In the genomic region with DNA sequence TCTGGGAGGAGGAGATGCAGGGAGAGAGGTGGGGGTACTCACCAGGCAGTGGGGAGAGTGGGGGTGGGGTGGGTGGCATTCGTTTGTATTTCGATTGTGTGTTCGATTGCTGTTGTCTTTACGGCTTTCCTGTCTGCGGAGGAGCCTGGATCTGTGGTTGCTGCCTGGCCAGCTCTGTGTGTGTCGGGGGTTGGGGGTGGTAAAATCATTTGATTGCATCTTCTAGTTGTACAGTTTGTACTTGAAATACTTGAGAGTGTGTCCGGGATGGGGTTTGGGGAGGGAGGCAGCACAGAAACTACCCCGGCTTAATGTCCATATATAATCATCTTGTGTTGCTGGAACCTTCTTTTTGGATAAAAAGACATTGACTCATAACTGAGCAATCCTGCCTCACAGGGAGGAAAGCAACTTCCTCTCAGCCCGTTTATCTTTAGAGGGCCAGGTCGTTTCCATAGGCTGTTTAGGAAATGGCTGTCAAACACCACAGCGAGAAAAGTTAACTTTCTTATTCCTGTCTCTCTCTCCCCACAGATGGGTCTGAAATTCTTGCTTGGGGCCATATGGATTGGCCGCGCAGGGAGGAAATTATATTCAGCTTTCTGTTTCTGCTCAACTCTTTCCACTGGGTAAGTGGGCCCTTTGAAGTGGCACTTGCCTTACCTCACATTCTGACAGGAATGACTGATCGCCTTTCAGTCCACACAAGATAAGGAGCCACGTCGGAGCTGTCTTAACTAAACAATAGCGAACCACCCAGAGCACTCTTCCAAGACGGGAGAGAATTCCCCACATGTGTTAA, we compare ENCODE assay signal across 9 mouse cellular contexts. TPM values are rescaled to one million over a fixed set of nuclear protein-coding genes. Genes with fewer than 3 reads are reported as not detected.
DNase-seq lines count a peak whose midpoint lies in the region; ATAC-seq lines count a peak whose summit lies in the region.
"Had no signal": no experiment of that assay in that cellular context is flagged by ENCODE, and none has a peak within 500 bp of the region (broad histone marks: within the 10 kb centered on the region; RNA-seq: fewer than 3 reads in every experiment).

No protein-coding gene starts in this region.

- H3K4me3 ChIP-seq in heart, embryonic 11.5 days (ENCODE audit: low read depth, low read length): no peak overlapping the region
- no peak overlapping the region for H3K4me3 ChIP-seq in embryonic facial prominence, embryonic 12.5 days
- H3K4me3 ChIP-seq in liver, embryonic 12.5 days: no peak overlapping the region

- H3K4me1 ChIP-seq in heart, embryonic 11.5 days (ENCODE audit: control insufficient read depth, insufficient read depth, low read length): peaks cover 21% of the 10 kb centered on the region
- peaks cover 22% of the 10 kb centered on the region; the same call in 1 of the 2 replicates for H3K4me1 ChIP-seq in embryonic facial prominence, embryonic 12.5 days
- H3K4me1 ChIP-seq in liver, embryonic 12.5 days: peaks cover 11% of the 10 kb centered on the region; the same call in 1 of the 2 replicates

- H3K9ac ChIP-seq in heart, embryonic 11.5 days (ENCODE audit: low read depth, low read length): no peak overlapping the region
- no peak overlapping the region for H3K9ac ChIP-seq in embryonic facial prominence, embryonic 12.5 days
- H3K9ac ChIP-seq in liver, embryonic 12.5 days: no peak overlapping the region
- H3K9ac ChIP-seq: forebrain, postnatal 0 days had no signal

- intact Hi-C loops in heart, postnatal 25 days (cut with DNase I): no loop called here

- ATAC-seq in heart, embryonic 11.5 days (replicated peaks; ENCODE audit: insufficient number of reproducible peaks, low FRiP score, low TSS enrichment): peak; percentile 63; the same call in 1 of the 2 replicates
- peak; percentile 70; the same call in 1 of the 2 replicates for ATAC-seq in embryonic facial prominence, embryonic 12.5 days (ENCODE audit: insufficient number of reproducible peaks, insufficient read depth, low FRiP score, low TSS enrichment)
- ATAC-seq in liver, embryonic 12.5 days: 0 out of 2 replicates have a peak, but pooled peaks have one; percentile 30
- ATAC-seq: forebrain, postnatal 0 days had no signal

- H3K27me3 ChIP-seq in heart, embryonic 11.5 days (ENCODE audit: control insufficient read depth, insufficient read depth, low read length): no peaks in the 10 kb centered on the region
- no peaks in the 10 kb centered on the region for H3K27me3 ChIP-seq in embryonic facial prominence, embryonic 12.5 days
- H3K27me3 ChIP-seq in liver, embryonic 12.5 days (replicated peaks): 0 out of 2 replicates have a peak, but pooled peaks cover 4% of the 10 kb centered on the region

- H3K36me3 ChIP-seq in heart, embryonic 11.5 days (ENCODE audit: control insufficient read depth, insufficient read depth, low read length): no peaks in the 10 kb centered on the region
- no peaks in the 10 kb centered on the region for H3K36me3 ChIP-seq in embryonic facial prominence, embryonic 12.5 days
- H3K36me3 ChIP-seq in liver, embryonic 12.5 days: no peaks in the 10 kb centered on the region

- DNase-seq in heart, postnatal 25 days (ENCODE audit: low spot score): no peak
- peak; percentile 73 for DNase-seq in CD4-positive helper T cell, adult 2 months (ENCODE audit: low read depth, low spot score)
- no peak for DNase-seq in spleen, postnatal 4 days (ENCODE audit: low spot score in 2 of 2)
- no peak for DNase-seq in ovary, postnatal 36 days (ENCODE audit: low spot score)
- DNase-seq in adrenal gland, adult 2 months: no peak
- DNase-seq: forebrain, postnatal 0 days had no signal

- WGBS in heart, embryonic 11.5 days (ENCODE audit: insufficient replicate concordance): 6% methylated on average over 18 of the region's 18 CpGs
- 20% methylated on average over 18 of the region's 18 CpGs for WGBS in embryonic facial prominence, embryonic 12.5 days
- WGBS in liver, embryonic 12.5 days (ENCODE audit: insufficient replicate concordance): 4% methylated on average over 18 of the region's 18 CpGs

- H3K27ac ChIP-seq in heart, embryonic 11.5 days (ENCODE audit: low read depth, low read length): peak overlapping the region; percentile 77
- H3K27ac ChIP-seq in embryonic facial prominence, embryonic 12.5 days: peak overlapping the region; percentile 67
- peak overlapping the region; percentile 60; the same call in 1 of the 2 replicates for H3K27ac ChIP-seq in liver, embryonic 12.5 days

- H3K9me3 ChIP-seq in heart, embryonic 11.5 days (replicated peaks; ENCODE audit: control insufficient read depth, low read length): no peaks in the 10 kb centered on the region
- 0 out of 2 replicates have a peak, but pooled peaks cover 3% of the 10 kb centered on the region for H3K9me3 ChIP-seq in embryonic facial prominence, embryonic 12.5 days
- 0 out of 2 replicates have a peak, but pooled peaks cover 6% of the 10 kb centered on the region for H3K9me3 ChIP-seq in liver, embryonic 12.5 days (replicated peaks)

- H3K4me2 ChIP-seq in heart, embryonic 11.5 days: peak overlapping the region; percentile 44
- peak overlapping the region; percentile 11; the same call in 1 of the 2 replicates for H3K4me2 ChIP-seq in embryonic facial prominence, embryonic 12.5 days (replicated peaks)
- peak overlapping the region; percentile 32 for H3K4me2 ChIP-seq in liver, embryonic 12.5 days

RNA-seq across cellular contexts. Expression of gene Medag, which starts 19.8 kb away (rescaled TPM):
- 0.75 and 0.96 TPM in 2 replicates for polyA plus RNA-seq in heart, embryonic 11.5 days (2014; fragmentation: Nextera tagmentation; extraction: Ambion mirVana)
- total RNA-seq in heart, postnatal 25 days (2021): 10 to 100 TPM; 16.2 to 16.7 TPM
- polyA plus RNA-seq in embryonic facial prominence, embryonic 12.5 days (2016; fragmentation: Nextera tagmentation; extraction: Ambion mirVana): 0.89 and 1.3 TPM in 2 replicates
- polyA plus RNA-seq in liver, embryonic 12.5 days (2016; fragmentation: Nextera tagmentation; extraction: Ambion mirVana): 0.35 and 0.57 TPM in 2 replicates
- 1 to 10 TPM; 3.4 to 8.8 TPM for total RNA-seq in adrenal gland, adult 2 months (2021)
- 4.1 and 4.6 TPM in 2 replicates for polyA plus RNA-seq in adrenal gland, adult 2 months (2012; rRNA removed)

RNA-seq across cellular contexts. Expression of gene Tex26, which starts 47.7 kb away (rescaled TPM):
- polyA plus RNA-seq in heart, embryonic 11.5 days (2014; fragmentation: Nextera tagmentation; extraction: Ambion mirVana): 0.52 and 0.57 TPM in 2 replicates
- not detected for total RNA-seq in heart, postnatal 25 days (2021)
- 0.63 and 0.70 TPM in 2 replicates for polyA plus RNA-seq in embryonic facial prominence, embryonic 12.5 days (2016; fragmentation: Nextera tagmentation; extraction: Ambion mirVana)
- 0.13 and 0.18 TPM in 2 replicates for polyA plus RNA-seq in liver, embryonic 12.5 days (2016; fragmentation: Nextera tagmentation; extraction: Ambion mirVana)
- under 1 TPM in 1 of 2 experiments, not detected in 1; 0.31 TPM for total RNA-seq in adrenal gland, adult 2 months (2021)
- not detected in 2 replicates for polyA plus RNA-seq in adrenal gland, adult 2 months (2012; rRNA removed)
